Mouse (Mus musculus): Measurements from ENCODE around the gene Gm20388. TPM values are rescaled to one million over a fixed set of nuclear protein-coding genes. Genes with fewer than 3 reads are reported as not detected.

The Gm20388 gene
- polyA plus RNA-seq, 2 experiments = 8.5 TPM; not detected in 1

DNA sequence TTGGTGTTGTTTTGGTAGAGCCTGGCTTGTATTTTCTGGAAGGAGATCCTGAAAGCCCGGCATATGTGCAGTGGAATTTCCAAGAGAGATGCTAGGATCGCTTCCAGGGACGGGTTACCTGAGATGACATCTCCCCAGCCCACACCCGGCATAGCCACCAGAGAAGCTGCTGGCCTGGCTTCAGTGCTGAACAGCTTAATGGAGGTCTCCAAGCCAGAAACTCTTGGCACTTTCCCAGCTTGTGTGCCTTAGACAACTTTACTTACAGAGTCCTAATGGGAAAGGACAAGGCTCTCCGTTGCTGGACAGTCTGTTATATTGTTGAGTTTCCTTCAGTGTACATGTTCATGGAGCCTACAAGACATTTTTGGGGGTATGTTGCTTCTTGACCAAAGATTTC is 3803.8 kb downstream of the Gm20388 start:
- DNase-seq (ENCODE audit: low read depth in 3 of 3, low spot score in 3 of 3) (no peak), ATAC-seq (ENCODE audit: insufficient read depth) (no peak)
- no peak overlapping the region for H3K9ac ChIP-seq (replicated peaks)
- H3K4me1 ChIP-seq (replicated peaks; ENCODE audit: control insufficient read depth in 2 of 2, insufficient read depth in 2 of 2, low read length in 1 of 2) = peaks cover 0 to 21% of the 10 kb centered on the region in 2 experiments; a peak in 2 of 4 replicates
- no peak overlapping the region for H3K27ac ChIP-seq
- no peaks in the 10 kb centered on the region for H3K36me3 ChIP-seq (replicated peaks; ENCODE audit: control insufficient read depth, insufficient read depth, low read depth)
- H3K27me3 ChIP-seq (ENCODE audit: control insufficient read depth, insufficient read depth, low read length) = no peaks in the 10 kb centered on the region
- no peak overlapping the region for H3K4me2 ChIP-seq (ENCODE audit: low read depth)
- H3K4me3 ChIP-seq (ENCODE audit: insufficient read depth in 1 of 2, low read depth in 2 of 2, low read length in 2 of 2) = no peak overlapping the region
- TF ChIP-seq EP300 (IDR thresholded peaks at IDR 0.05; ENCODE audit: low read depth) (no peak), CTCF (IDR thresholded peaks at IDR 0.05; ENCODE audit: low read depth) (no peak)
- no peaks in the 10 kb centered on the region for H3K9me3 ChIP-seq (ENCODE audit: control insufficient read depth, low read length)
- WGBS (ENCODE audit: insufficient replicate concordance) = 77% methylated on average over 5 of the region's 5 CpGs

DNA sequence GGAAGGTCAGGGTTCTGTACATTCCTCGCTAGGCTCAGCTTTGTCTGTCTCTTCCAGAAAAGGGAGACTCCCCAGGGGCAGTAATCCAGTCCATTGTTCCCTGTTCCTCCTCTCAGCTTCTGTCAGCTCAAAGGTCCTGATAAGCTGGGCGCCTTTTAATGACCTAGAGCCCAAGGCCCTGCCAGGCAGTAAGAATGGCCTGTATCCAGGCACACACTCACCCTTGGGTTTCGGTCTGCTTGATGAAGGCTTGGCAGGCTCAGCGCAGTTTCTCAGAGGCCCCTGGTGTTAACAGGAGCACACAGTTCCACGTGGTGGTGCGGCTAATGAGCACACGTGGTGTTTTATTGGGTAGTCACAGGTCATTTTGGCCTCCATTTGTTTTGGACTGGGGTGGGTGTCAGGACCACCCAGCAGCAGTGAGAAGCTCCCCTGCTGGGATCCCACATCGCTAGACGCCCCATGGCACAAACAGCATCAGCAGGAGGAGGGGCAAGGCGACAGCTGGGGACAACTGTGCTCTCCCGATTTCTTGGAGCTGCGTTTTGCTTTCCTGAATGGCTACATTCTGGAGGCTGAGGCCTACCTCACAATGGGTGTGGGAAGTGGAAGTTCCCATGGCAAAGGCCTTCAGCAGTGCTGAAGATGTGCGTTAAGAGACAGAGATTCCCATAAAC is 3805.4 kb downstream of the Gm20388 start:
- WGBS (ENCODE audit: insufficient replicate concordance) = 64% methylated on average over 13 of the region's 13 CpGs
- H3K9me3 ChIP-seq (ENCODE audit: control insufficient read depth, low read length) = no peaks in the 10 kb centered on the region
- DNase-seq (ENCODE audit: low read depth in 3 of 3, low spot score in 3 of 3) = no peak
- ATAC-seq (ENCODE audit: insufficient read depth) = no peak
- H3K36me3 ChIP-seq (replicated peaks; ENCODE audit: control insufficient read depth, insufficient read depth, low read depth) = no peaks in the 10 kb centered on the region
- no peak overlapping the region for H3K27ac ChIP-seq
- H3K4me2 ChIP-seq (ENCODE audit: low read depth) = no peak overlapping the region
- no peak for TF ChIP-seq CTCF (IDR thresholded peaks at IDR 0.05; ENCODE audit: low read depth)
- TF ChIP-seq EP300 (IDR thresholded peaks at IDR 0.05; ENCODE audit: low read depth) = no peak
- H3K27me3 ChIP-seq (ENCODE audit: control insufficient read depth, insufficient read depth, low read length) = no peaks in the 10 kb centered on the region
- H3K4me3 ChIP-seq (ENCODE audit: insufficient read depth in 1 of 2, low read depth in 2 of 2, low read length in 2 of 2) = no peak overlapping the region
- no peak overlapping the region for H3K9ac ChIP-seq (replicated peaks)
- peaks cover 8 to 31% of the 10 kb centered on the region in 2 experiments for H3K4me1 ChIP-seq (replicated peaks; ENCODE audit: control insufficient read depth in 2 of 2, insufficient read depth in 2 of 2, low read length in 1 of 2)

DNA sequence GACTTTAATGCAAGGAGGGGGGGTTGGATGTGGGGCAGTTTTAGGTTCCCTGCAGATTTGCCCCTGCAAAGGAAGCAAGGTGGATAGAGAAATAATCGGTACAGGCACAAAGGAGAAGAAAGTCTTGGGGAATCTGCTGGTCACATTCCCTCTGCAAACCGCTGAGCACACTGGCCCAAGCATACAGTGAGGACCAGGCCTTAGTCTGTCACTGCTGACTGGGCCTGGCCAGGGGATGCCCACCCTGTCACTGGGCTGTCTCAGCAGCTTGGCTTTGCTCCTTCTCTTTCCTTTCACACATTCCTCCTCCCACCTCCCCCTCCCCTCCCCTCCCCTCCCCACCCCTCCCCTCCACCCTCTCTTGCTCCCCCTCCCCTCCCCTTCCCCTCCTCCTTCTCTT is 3806.5 kb downstream of the Gm20388 start:
- no peak overlapping the region for H3K9ac ChIP-seq (replicated peaks)

DNA sequence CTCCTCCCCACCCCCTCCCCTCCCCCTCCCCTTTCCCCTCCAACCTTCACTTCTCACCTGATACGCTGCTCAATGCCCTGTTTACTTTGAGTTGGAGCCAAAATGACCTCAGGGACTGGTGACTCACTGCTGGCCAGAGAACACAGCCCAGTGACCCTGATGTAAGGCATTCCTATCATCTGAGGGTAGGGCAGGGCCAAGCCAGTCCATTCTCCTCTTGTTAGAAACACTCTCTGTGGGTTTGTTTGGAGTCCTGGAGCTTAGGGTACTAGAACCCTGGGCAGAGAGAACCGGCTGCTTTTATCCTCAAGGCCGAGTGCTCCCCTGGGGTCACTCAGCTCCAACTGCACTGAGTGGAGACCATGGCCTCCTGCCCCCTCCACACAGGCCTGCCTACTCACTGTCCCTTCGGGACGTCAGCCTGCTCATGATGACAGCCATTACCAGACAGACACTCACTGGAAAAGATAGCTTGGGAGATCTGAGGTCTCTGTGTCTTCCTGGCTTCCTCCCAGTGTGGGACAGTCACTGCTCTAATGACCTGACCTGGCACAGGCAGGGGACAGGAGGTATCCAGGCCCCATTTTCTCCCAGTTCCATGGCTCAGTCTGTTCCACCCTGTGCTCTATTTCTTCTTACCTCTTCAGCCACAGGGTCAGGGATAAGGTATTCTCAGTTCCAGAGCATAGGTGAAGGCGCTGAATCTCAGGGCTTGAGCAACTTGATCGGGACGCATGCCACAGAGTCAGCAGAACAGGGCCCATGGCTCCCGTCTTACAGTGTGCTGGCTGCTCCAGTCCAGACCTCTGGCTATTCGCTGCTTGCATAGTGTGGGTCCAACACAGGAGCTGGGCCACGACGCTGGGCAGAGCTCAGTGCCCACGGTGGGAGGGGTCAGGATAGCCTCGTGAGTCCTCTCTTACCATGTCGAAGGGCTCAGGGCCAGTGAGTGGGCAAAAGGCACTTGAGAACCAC is 3807.2 kb downstream of the Gm20388 start:
- no peaks in the 10 kb centered on the region for H3K36me3 ChIP-seq (replicated peaks; ENCODE audit: control insufficient read depth, insufficient read depth, low read depth)
- no peak overlapping the region for H3K4me3 ChIP-seq (ENCODE audit: insufficient read depth in 1 of 2, low read depth in 2 of 2, low read length in 2 of 2)
- H3K9me3 ChIP-seq (ENCODE audit: control insufficient read depth, low read length) = no peaks in the 10 kb centered on the region
- H3K4me1 ChIP-seq (replicated peaks; ENCODE audit: control insufficient read depth in 2 of 2, insufficient read depth in 2 of 2, low read length in 1 of 2) = peaks cover 10 to 47% of the 10 kb centered on the region in 2 experiments
- no peak overlapping the region for H3K9ac ChIP-seq (replicated peaks)
- TF ChIP-seq EP300 (IDR thresholded peaks at IDR 0.05; ENCODE audit: low read depth) = no peak
- H3K27me3 ChIP-seq (ENCODE audit: control insufficient read depth, insufficient read depth, low read length) = no peaks in the 10 kb centered on the region
- DNase-seq (ENCODE audit: low read depth in 3 of 3, low spot score in 3 of 3) (peak in 1 of 3 experiments; percentile 14), ATAC-seq (ENCODE audit: insufficient read depth) (peak; percentile 70)
- no peak overlapping the region for H3K4me2 ChIP-seq (ENCODE audit: low read depth)
- H3K27ac ChIP-seq = no peak overlapping the region
- 69% methylated on average over 15 of the region's 15 CpGs for WGBS (ENCODE audit: insufficient replicate concordance)

More for the DNA sequence above, 3806.5 kb downstream of the Gm20388 start:
- Histone ChIP-seq H3K4me3 (ENCODE audit: insufficient read depth in 1 of 2, low read depth in 2 of 2, low read length in 2 of 2) (no peak overlapping the region), H3K4me1 (replicated peaks; ENCODE audit: control insufficient read depth in 2 of 2, insufficient read depth in 2 of 2, low read length in 1 of 2) (peaks cover 10 to 40% of the 10 kb centered on the region in 2 experiments), H3K9me3 (ENCODE audit: control insufficient read depth, low read length) (no peaks in the 10 kb centered on the region), H3K27ac (no peak overlapping the region), H3K27me3 (ENCODE audit: control insufficient read depth, insufficient read depth, low read length) (no peaks in the 10 kb centered on the region), H3K4me2 (ENCODE audit: low read depth) (no peak overlapping the region), H3K36me3 (replicated peaks; ENCODE audit: control insufficient read depth, insufficient read depth, low read depth) (no peaks in the 10 kb centered on the region)
- no peak for TF ChIP-seq CTCF (IDR thresholded peaks at IDR 0.05; ENCODE audit: low read depth)
- DNase-seq (ENCODE audit: low read depth in 3 of 3, low spot score in 3 of 3) (no peak), ATAC-seq (ENCODE audit: insufficient read depth) (no peak)
- 49% methylated on average over 2 of the region's 2 CpGs for WGBS (ENCODE audit: insufficient replicate concordance)

DNA sequence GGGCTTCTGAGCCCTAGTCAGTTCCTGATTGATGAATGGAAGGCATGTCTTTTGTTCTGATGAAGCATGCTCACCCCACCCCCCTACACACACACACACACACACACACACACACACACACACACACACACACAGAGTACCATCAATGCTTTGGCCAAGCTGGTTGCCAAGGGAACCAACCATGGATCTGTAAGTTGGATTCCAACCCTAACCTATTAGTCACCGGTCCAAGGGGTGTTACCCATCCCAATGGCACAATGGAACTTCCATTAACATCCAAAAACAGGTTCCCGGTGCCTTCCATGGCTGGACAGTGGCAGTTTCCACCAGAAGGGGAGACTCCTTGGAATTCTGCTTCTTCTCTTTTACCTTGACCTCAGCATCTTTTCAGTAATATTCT is 3808.1 kb downstream of the Gm20388 start:
- WGBS (ENCODE audit: insufficient replicate concordance) = 73% methylated on average over 2 of the region's 2 CpGs
- no peaks in the 10 kb centered on the region for H3K9me3 ChIP-seq (ENCODE audit: control insufficient read depth, low read length)
- no peak for DNase-seq (ENCODE audit: low read depth in 3 of 3, low spot score in 3 of 3)
- no peaks in the 10 kb centered on the region for H3K27me3 ChIP-seq (ENCODE audit: control insufficient read depth, insufficient read depth, low read length)
- ATAC-seq (ENCODE audit: insufficient read depth) = no peak
- no peak overlapping the region for H3K9ac ChIP-seq (replicated peaks)
- no peak overlapping the region for H3K4me2 ChIP-seq (ENCODE audit: low read depth)
- no peak for TF ChIP-seq CTCF (IDR thresholded peaks at IDR 0.05; ENCODE audit: low read depth)
- TF ChIP-seq EP300 (IDR thresholded peaks at IDR 0.05; ENCODE audit: low read depth) = no peak
- H3K4me3 ChIP-seq (ENCODE audit: insufficient read depth in 1 of 2, low read depth in 2 of 2, low read length in 2 of 2) = no peak overlapping the region
- no peak overlapping the region for H3K27ac ChIP-seq
- peaks cover 10 to 49% of the 10 kb centered on the region in 2 experiments for H3K4me1 ChIP-seq (replicated peaks; ENCODE audit: control insufficient read depth in 2 of 2, insufficient read depth in 2 of 2, low read length in 1 of 2)
- H3K36me3 ChIP-seq (replicated peaks; ENCODE audit: control insufficient read depth, insufficient read depth, low read depth) = no peaks in the 10 kb centered on the region

Measured in liver, embryonic 14.5 days (tissue).